Mouse (Mus musculus): Measurements from ENCODE around the gene Lrmda. TPM values are rescaled to one million over a fixed set of nuclear protein-coding genes. Genes with fewer than 3 reads are reported as not detected.

Lrmda gene
- polyA plus RNA-seq, 1 experiment from 2014 or later = 0.20 TPM

DNA sequence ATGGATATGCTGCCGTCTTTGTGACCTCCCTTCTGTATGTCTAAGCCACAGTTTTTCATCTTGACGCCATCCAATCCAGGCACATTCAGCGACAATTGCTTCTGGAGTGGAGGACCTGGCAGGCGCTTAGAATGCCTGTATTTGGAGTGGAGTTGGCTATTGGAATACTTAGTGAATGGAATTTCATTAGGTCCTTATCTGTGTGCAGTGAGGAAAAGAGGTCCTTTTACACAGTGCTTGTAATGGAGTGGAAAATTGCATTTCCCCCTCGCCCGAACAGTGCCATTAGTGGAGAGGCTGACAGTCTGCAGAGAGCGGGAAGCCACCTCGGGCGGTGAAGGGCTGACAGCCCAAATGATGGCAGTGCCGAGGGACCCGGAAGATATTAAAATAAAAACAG is 719.1 kb downstream of the Lrmda start:
- H3K9me3 ChIP-seq = no peaks in the 10 kb centered on the region
- WGBS = 58% methylated on average over 11 of the region's 11 CpGs
- no peak overlapping the region for H3K27ac ChIP-seq
- no peak overlapping the region for H3K4me3 ChIP-seq
- H3K4me1 ChIP-seq = peaks cover 12% of the 10 kb centered on the region; the same call in 1 of the 2 replicates
- no peak for DNase-seq (ENCODE audit: extremely low spot score, low spot score)
- peaks cover 78% of the 10 kb centered on the region for H3K27me3 ChIP-seq (ENCODE audit: poor library complexity, severe bottlenecking)
- H3K36me3 ChIP-seq (replicated peaks) = no peaks in the 10 kb centered on the region

- Histone ChIP-seq H3K4me3 (no peak overlapping the region), H3K36me3 (replicated peaks) (no peaks in the 10 kb centered on the region), H3K9me3 (no peaks in the 10 kb centered on the region), H3K27me3 (ENCODE audit: poor library complexity, severe bottlenecking) (peaks cover 81% of the 10 kb centered on the region), H3K27ac (no peak overlapping the region), H3K4me1 (peaks cover 43% of the 10 kb centered on the region)
- DNase-seq (ENCODE audit: extremely low spot score, low spot score) = no peak
These were observed 723.0 kb downstream of the Lrmda start for GRCm38 (mm10) chr14:22742527-22742926.

GRCm38 (mm10) chr14:22743264-22743663 is 723.8 kb downstream of the Lrmda start:
- H3K4me1 ChIP-seq = peaks cover 42% of the 10 kb centered on the region
- no peak overlapping the region for H3K27ac ChIP-seq
- H3K4me3 ChIP-seq = no peak overlapping the region
- whole genome bisulfite sequencing = 84% methylated on average over 4 of the region's 4 CpGs
- no peaks in the 10 kb centered on the region for H3K9me3 ChIP-seq
- no peak for DNase-seq (ENCODE audit: extremely low spot score, low spot score)
- H3K27me3 ChIP-seq (ENCODE audit: poor library complexity, severe bottlenecking) = peaks cover 81% of the 10 kb centered on the region
- H3K36me3 ChIP-seq (replicated peaks) = no peaks in the 10 kb centered on the region

- Histone ChIP-seq H3K4me3 (no peak overlapping the region), H3K27ac (no peak overlapping the region), H3K4me1 (peaks cover 31% of the 10 kb centered on the region), H3K27me3 (ENCODE audit: poor library complexity, severe bottlenecking) (peaks cover 81% of the 10 kb centered on the region), H3K36me3 (replicated peaks) (no peaks in the 10 kb centered on the region), H3K9me3 (no peaks in the 10 kb centered on the region)
- peak; percentile 16 for DNase-seq (ENCODE audit: extremely low spot score, low spot score)
- 19% methylated on average over 5 of the region's 5 CpGs for WGBS
These were observed 725.2 kb downstream of the Lrmda start for GRCm38 (mm10) chr14:22744701-22745100.

DNA sequence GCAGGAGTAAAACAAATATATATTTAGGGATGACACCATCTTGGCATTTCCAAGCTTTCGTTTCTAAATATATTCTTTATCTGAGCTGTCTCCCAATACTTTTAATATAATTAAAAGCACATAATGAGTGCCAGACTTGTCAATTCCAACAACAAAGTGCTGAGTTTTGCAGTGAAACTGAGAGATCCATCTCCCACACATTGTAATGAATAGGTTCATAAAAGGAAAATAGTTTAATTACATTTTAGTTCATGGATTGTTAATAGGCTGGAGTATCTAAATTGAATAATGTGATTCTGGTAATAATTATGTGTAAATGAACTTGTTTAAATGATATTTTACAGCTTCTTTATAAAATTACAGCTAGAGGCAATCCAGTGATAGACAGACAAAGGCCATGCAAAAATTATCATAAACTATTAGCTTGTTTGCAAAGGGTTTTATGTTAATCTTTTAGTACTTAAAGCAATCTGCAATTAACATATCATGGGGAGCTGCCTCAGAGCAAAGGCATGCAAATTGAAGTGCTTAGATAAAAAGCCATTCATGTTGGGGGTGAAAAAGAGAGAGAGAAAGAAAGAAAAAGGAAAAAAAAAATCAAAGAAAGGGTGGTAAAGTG is 725.9 kb downstream of the Lrmda start:
- Histone ChIP-seq H3K4me1 (peaks cover 31% of the 10 kb centered on the region), H3K4me3 (no peak overlapping the region), H3K36me3 (replicated peaks) (no peaks in the 10 kb centered on the region), H3K9me3 (no peaks in the 10 kb centered on the region), H3K27me3 (ENCODE audit: poor library complexity, severe bottlenecking) (peaks cover 80% of the 10 kb centered on the region), H3K27ac (peak overlapping the region; percentile 78; the same call in 1 of the 2 replicates)
- WGBS = 55% methylated on average over 1 of the region's 1 CpGs
- DNase-seq (ENCODE audit: extremely low spot score, low spot score) = no peak

DNA sequence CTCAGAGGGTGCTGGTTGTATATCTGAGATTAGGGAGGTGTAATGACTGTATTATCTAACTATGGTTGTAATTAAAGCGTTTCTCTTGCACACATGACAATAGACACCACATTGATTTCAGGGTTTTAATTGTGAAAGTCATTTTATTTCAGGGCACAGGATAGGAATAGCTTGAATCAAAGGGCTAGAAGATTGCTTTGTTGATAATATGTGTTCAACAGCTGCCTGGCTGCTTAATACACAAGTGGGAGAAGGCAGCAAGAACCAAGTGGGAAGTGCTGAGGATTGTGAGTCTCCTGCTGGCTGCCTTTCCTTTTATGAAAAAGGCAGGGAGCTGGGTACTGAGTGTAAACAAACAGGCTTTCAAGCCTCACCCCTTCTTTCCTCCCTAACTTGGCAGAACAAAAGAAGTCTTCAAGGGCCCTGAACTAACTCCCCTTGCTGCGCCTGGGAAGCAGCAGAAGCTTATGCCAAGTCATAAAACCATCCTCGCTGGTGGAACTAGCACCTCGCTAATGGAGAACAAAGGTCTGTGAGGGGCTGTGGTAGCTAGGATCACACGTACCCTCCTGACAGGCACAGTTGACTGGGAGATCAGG is 726.5 kb downstream of the Lrmda start:
- peaks cover 31% of the 10 kb centered on the region for H3K4me1 ChIP-seq
- no peaks in the 10 kb centered on the region for H3K9me3 ChIP-seq
- H3K27me3 ChIP-seq (ENCODE audit: poor library complexity, severe bottlenecking) = peaks cover 80% of the 10 kb centered on the region
- DNase-seq (ENCODE audit: extremely low spot score, low spot score) = peak; percentile 54
- 3% methylated on average over 5 of the region's 5 CpGs for WGBS
- peak overlapping the region; percentile 13; the same call in 1 of the 2 replicates for H3K4me3 ChIP-seq
- peak overlapping the region; percentile 78 for H3K27ac ChIP-seq
- H3K36me3 ChIP-seq (replicated peaks) = no peaks in the 10 kb centered on the region

- Histone ChIP-seq H3K27me3 (ENCODE audit: poor library complexity, severe bottlenecking) (peaks cover 65% of the 10 kb centered on the region), H3K27ac (no peak overlapping the region), H3K9me3 (no peaks in the 10 kb centered on the region), H3K36me3 (replicated peaks) (no peaks in the 10 kb centered on the region), H3K4me3 (no peak overlapping the region), H3K4me1 (peaks cover 31% of the 10 kb centered on the region)
- 92% methylated on average over 5 of the region's 5 CpGs for WGBS
- no peak for DNase-seq (ENCODE audit: extremely low spot score, low spot score)
These were observed 728.3 kb downstream of the Lrmda start for GRCm38 (mm10) chr14:22747816-22748215.

DNA sequence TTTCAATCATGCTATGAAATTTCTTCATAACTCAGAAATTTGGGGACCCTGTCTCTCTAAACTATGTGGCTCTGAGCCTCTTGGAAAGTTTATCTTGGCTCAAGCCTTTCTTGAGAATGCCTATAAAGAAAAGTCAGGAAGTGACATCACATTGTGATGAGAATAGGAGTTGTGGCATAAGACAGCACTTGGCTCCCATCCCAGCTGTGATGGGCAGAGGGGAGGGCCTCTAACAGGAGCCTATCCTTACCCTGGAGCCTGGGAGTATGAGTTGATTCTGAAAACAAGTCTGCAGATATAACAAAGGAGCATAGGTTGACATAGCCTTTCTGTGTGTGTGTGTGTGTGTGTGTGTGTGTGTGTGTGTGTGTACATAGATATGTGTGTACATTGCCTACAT is 730.9 kb downstream of the Lrmda start:
- Histone ChIP-seq H3K27me3 (ENCODE audit: poor library complexity, severe bottlenecking) (peaks cover 44% of the 10 kb centered on the region), H3K4me3 (no peak overlapping the region), H3K9me3 (no peaks in the 10 kb centered on the region), H3K4me1 (peaks cover 19% of the 10 kb centered on the region), H3K27ac (no peak overlapping the region), H3K36me3 (replicated peaks) (no peaks in the 10 kb centered on the region)
- no peak for DNase-seq (ENCODE audit: extremely low spot score, low spot score)

GRCm38 (mm10) chr14:22751290-22751689 is 731.8 kb downstream of the Lrmda start:
- peaks cover 44% of the 10 kb centered on the region for H3K27me3 ChIP-seq (ENCODE audit: poor library complexity, severe bottlenecking)
- H3K36me3 ChIP-seq (replicated peaks) = no peaks in the 10 kb centered on the region
- no peak for DNase-seq (ENCODE audit: extremely low spot score, low spot score)
- no peaks in the 10 kb centered on the region for H3K9me3 ChIP-seq
- no peak overlapping the region for H3K27ac ChIP-seq
- peaks cover 10% of the 10 kb centered on the region for H3K4me1 ChIP-seq
- no peak overlapping the region for H3K4me3 ChIP-seq
- WGBS = 90% methylated on average over 10 of the region's 10 CpGs

- no peak overlapping the region for H3K27ac ChIP-seq
- H3K9me3 ChIP-seq = no peaks in the 10 kb centered on the region
- H3K4me1 ChIP-seq = no peaks in the 10 kb centered on the region; the same call in 1 of the 2 replicates
- no peak overlapping the region for H3K4me3 ChIP-seq
- DNase-seq (ENCODE audit: extremely low spot score, low spot score) = no peak
- H3K36me3 ChIP-seq (replicated peaks) = no peaks in the 10 kb centered on the region
- WGBS = 92% methylated on average over 5 of the region's 5 CpGs
- H3K27me3 ChIP-seq (ENCODE audit: poor library complexity, severe bottlenecking) = peaks cover 20% of the 10 kb centered on the region
These were observed 735.1 kb downstream of the Lrmda start for GRCm38 (mm10) chr14:22754633-22755032.

- Histone ChIP-seq H3K36me3 (replicated peaks) (no peaks in the 10 kb centered on the region), H3K9me3 (no peaks in the 10 kb centered on the region), H3K4me3 (no peak overlapping the region), H3K27me3 (ENCODE audit: poor library complexity, severe bottlenecking) (peaks cover 5% of the 10 kb centered on the region; the same call in 1 of the 2 replicates), H3K4me1 (no peaks in the 10 kb centered on the region; the same call in 1 of the 2 replicates), H3K27ac (no peak overlapping the region)
- WGBS = 91% methylated on average over 3 of the region's 3 CpGs
- DNase-seq (ENCODE audit: extremely low spot score, low spot score) = no peak
These were observed 738.0 kb downstream of the Lrmda start for GRCm38 (mm10) chr14:22757493-22757892.

DNA sequence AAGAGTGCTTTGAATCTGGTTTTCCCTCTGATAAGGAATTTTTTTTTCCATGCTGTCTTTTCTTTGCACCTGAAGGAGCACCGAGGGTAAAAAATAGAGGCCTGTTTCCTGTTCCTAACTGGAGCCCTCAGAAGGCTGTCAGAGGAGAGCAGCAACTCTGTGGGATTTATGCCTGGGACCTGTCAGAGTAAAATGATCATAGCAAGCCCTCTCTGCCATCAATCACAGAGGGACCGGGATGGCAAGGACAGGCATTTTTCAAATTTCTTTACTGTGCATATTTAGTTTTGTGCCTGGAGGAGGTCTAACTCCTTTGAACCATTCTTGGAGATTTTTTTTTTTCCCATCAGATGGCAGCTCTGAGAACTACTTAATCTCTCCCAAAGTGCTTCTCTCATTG is 739.7 kb downstream of the Lrmda start:
- peaks cover 5% of the 10 kb centered on the region; the same call in 1 of the 2 replicates for H3K27me3 ChIP-seq (ENCODE audit: poor library complexity, severe bottlenecking)
- no peaks in the 10 kb centered on the region for H3K9me3 ChIP-seq
- H3K36me3 ChIP-seq (replicated peaks) = no peaks in the 10 kb centered on the region
- H3K4me3 ChIP-seq = no peak overlapping the region
- WGBS = 67% methylated on average over 2 of the region's 2 CpGs
- H3K27ac ChIP-seq = 0 out of 2 replicates have a peak overlapping the region, but pooled peaks have one; percentile 5
- no peak for DNase-seq (ENCODE audit: extremely low spot score, low spot score)
- no peaks in the 10 kb centered on the region; the same call in 1 of the 2 replicates for H3K4me1 ChIP-seq

GRCm38 (mm10) chr14:22759673-22760072 is 740.2 kb downstream of the Lrmda start:
- H3K4me3 ChIP-seq = no peak overlapping the region

More at GRCm38 (mm10) chr14:22759673-22760072, 740.2 kb downstream of the Lrmda start:
- no peaks in the 10 kb centered on the region; the same call in 1 of the 2 replicates for H3K4me1 ChIP-seq
- no peaks in the 10 kb centered on the region for H3K9me3 ChIP-seq
- H3K27me3 ChIP-seq (ENCODE audit: poor library complexity, severe bottlenecking) = peaks cover 5% of the 10 kb centered on the region; the same call in 1 of the 2 replicates
- no peak for DNase-seq (ENCODE audit: extremely low spot score, low spot score)
- H3K36me3 ChIP-seq (replicated peaks) = no peaks in the 10 kb centered on the region
- H3K27ac ChIP-seq = 0 out of 2 replicates have a peak overlapping the region, but pooled peaks have one; percentile 5

All from forebrain, embryonic 10.5 days (tissue).